ENCODE assay signal across 9 mouse cellular contexts in the genomic region with DNA sequence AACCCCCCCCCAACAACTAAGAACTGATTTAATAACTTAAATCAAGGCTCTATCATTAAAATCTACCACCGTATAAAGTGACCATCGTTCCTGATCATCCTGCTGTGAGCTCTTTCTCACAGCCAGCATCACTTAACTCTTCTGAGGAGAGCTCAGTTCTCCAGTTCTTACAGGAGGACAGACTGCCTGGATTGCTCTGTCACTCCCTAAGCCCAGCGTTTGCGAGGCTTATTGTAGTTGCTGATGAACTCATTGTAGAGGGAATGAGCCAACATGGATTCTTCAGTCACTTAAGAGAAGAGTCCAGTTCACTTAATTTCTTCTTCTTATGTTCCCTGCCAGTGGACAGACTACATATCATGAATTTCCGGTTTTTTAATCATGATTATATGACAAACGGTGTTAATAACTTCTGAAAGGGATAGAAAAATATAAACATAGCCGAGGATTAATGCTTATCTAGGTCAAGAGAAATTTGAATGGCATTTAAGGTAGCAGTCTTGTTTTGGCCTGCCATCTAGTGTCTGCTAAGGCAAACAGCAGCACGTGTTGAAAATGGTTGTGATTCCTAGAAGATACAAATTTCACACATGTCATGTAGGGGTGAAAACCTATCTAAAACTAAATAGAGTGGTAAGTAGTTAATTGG. TPM values are rescaled to one million over a fixed set of nuclear protein-coding genes. Genes with fewer than 3 reads are reported as not detected.
DNase-seq lines count a peak whose midpoint lies in the region; ATAC-seq lines count a peak whose summit lies in the region.
"Had no signal": no experiment of that assay in that cellular context is flagged by ENCODE, and none has a peak within 500 bp of the region (broad histone marks: within the 10 kb centered on the region; RNA-seq: fewer than 3 reads in every experiment).

No protein-coding gene starts in this region.

- no peaks in the 10 kb centered on the region for H3K36me3 ChIP-seq in limb, embryonic 11.5 days (ENCODE audit: control insufficient read depth, insufficient read depth, low read length)
- H3K36me3 ChIP-seq in limb, embryonic 10.5 days: no peaks in the 10 kb centered on the region
- H3K36me3 ChIP-seq: hindbrain, embryonic 15.5 days had no signal

- no peak for ATAC-seq in limb, embryonic 11.5 days (ENCODE audit: insufficient number of reproducible peaks, low FRiP score, low TSS enrichment, low read depth)

- H3K27me3 ChIP-seq in limb, embryonic 11.5 days (ENCODE audit: control insufficient read depth, insufficient read depth, low read length): no peaks in the 10 kb centered on the region
- H3K27me3 ChIP-seq in limb, embryonic 10.5 days (ENCODE audit: low read depth, poor library complexity, severe bottlenecking): no peaks in the 10 kb centered on the region
- H3K27me3 ChIP-seq: hindbrain, embryonic 15.5 days had no signal

- WGBS in limb, embryonic 11.5 days: 26% methylated on average over 8 of the region's 8 CpGs
- WGBS in limb, embryonic 10.5 days: 27% methylated on average over 8 of the region's 8 CpGs

- H3K4me1 ChIP-seq in limb, embryonic 11.5 days (ENCODE audit: control insufficient read depth, insufficient read depth, low read length): no peaks in the 10 kb centered on the region
- H3K4me1 ChIP-seq in limb, embryonic 10.5 days: no peaks in the 10 kb centered on the region
- H3K4me1 ChIP-seq: hindbrain, embryonic 15.5 days had no signal

- peak; percentile 45 for DNase-seq in cerebellum, postnatal 14 days
- no peak for DNase-seq in cerebellum, adult 9-11 months
- peak; percentile 24 for DNase-seq in limb, embryonic 11.5 days (ENCODE audit: low spot score)
- DNase-seq in limb, embryonic 10.5 days (ENCODE audit: low spot score): no peak
- DNase-seq in R1 (ENCODE audit: low read depth, low spot score): peak; percentile 51
- peak; percentile 27 to 37 for DNase-seq in kidney, postnatal 4 days
- DNase-seq in thymus, postnatal 4 days: peak; percentile 45
- no peak for DNase-seq in spleen, postnatal 14 days (ENCODE audit: low spot score in 2 of 2)

- no peak overlapping the region for H3K27ac ChIP-seq in limb, embryonic 11.5 days (replicated peaks; ENCODE audit: low read depth, low read length)
- no peak overlapping the region for H3K27ac ChIP-seq in limb, embryonic 10.5 days
- H3K27ac ChIP-seq: hindbrain, embryonic 15.5 days had no signal

- H3K4me2 ChIP-seq in limb, embryonic 11.5 days (ENCODE audit: low read depth, severe bottlenecking): no peak overlapping the region
- H3K4me2 ChIP-seq: hindbrain, embryonic 15.5 days had no signal

- H3K9me3 ChIP-seq in limb, embryonic 11.5 days (ENCODE audit: control insufficient read depth, low read length): no peaks in the 10 kb centered on the region
- no peaks in the 10 kb centered on the region for H3K9me3 ChIP-seq in limb, embryonic 10.5 days (replicated peaks)
- H3K9me3 ChIP-seq: hindbrain, embryonic 15.5 days had no signal

- no peak overlapping the region for H3K4me3 ChIP-seq in limb, embryonic 11.5 days (ENCODE audit: low read depth, low read length)
- no peak overlapping the region for H3K4me3 ChIP-seq in limb, embryonic 10.5 days
- H3K4me3 ChIP-seq: hindbrain, embryonic 15.5 days had no signal

- no peak overlapping the region for H3K9ac ChIP-seq in limb, embryonic 11.5 days (ENCODE audit: low read length)
- H3K9ac ChIP-seq: hindbrain, embryonic 15.5 days had no signal

RNA-seq across cellular contexts. Expression of gene Hist1h1c, which starts 6.3 kb away (rescaled TPM):
- 15.4 and 16.6 TPM in 2 replicates for polyA plus RNA-seq in limb, embryonic 11.5 days (2014; fragmentation: Nextera tagmentation; extraction: Ambion mirVana)
- polyA plus RNA-seq in limb, embryonic 10.5 days (2016; fragmentation: Nextera tagmentation; extraction: Ambion mirVana): 8.6 and 11.8 TPM in 2 replicates

RNA-seq across cellular contexts. Expression of gene Hist1h3c, which starts 13.1 kb away (rescaled TPM):
- 13.3 and 14.0 TPM in 2 replicates for polyA plus RNA-seq in limb, embryonic 11.5 days (2014; fragmentation: Nextera tagmentation; extraction: Ambion mirVana)
- 9.6 TPM in 2 replicates for polyA plus RNA-seq in limb, embryonic 10.5 days (2016; fragmentation: Nextera tagmentation; extraction: Ambion mirVana)

RNA-seq across cellular contexts. Expression of gene Hist1h2bb, which starts 14.3 kb away (rescaled TPM):
- 1.7 and 3.4 TPM in 2 replicates for polyA plus RNA-seq in limb, embryonic 11.5 days (2014; fragmentation: Nextera tagmentation; extraction: Ambion mirVana)
- 3.5 and 3.7 TPM in 2 replicates for polyA plus RNA-seq in limb, embryonic 10.5 days (2016; fragmentation: Nextera tagmentation; extraction: Ambion mirVana)
- polyA plus RNA-seq: hindbrain, embryonic 15.5 days had no signal

RNA-seq across cellular contexts. Expression of gene Hist1h2ab, which starts 18.6 kb away (rescaled TPM):
- polyA plus RNA-seq in limb, embryonic 11.5 days (2014; fragmentation: Nextera tagmentation; extraction: Ambion mirVana): 63.8 and 65.5 TPM in 2 replicates
- 55.9 and 60.6 TPM in 2 replicates for polyA plus RNA-seq in limb, embryonic 10.5 days (2016; fragmentation: Nextera tagmentation; extraction: Ambion mirVana)

RNA-seq across cellular contexts. Expression of gene Hist1h3b, which starts 19.8 kb away (rescaled TPM):
- 7.5 and 12.0 TPM in 2 replicates for polyA plus RNA-seq in limb, embryonic 11.5 days (2014; fragmentation: Nextera tagmentation; extraction: Ambion mirVana)
- 6.3 and 9.7 TPM in 2 replicates for polyA plus RNA-seq in limb, embryonic 10.5 days (2016; fragmentation: Nextera tagmentation; extraction: Ambion mirVana)

Comparison
In these comparisons a context has a peak if more than half of its experiments do, and no peak if none do; other contexts are left out.
1. DNase-seq: peak in cerebellum, postnatal 14 days (2 of 2), limb, embryonic 11.5 days (single experiment), R1 (single experiment), kidney, postnatal 4 days (2 of 2) and thymus, postnatal 4 days (single experiment); none in cerebellum, adult 9-11 months (single experiment), limb, embryonic 10.5 days (single experiment) and spleen, postnatal 14 days (0 of 2).